Mouse (Mus musculus): ENCODE results near the gene Piwil1. TPM values are rescaled to one million over a fixed set of nuclear protein-coding genes. Genes with fewer than 3 reads are reported as not detected.

Gene Piwil1
- polyA plus RNA-seq (2014; fragmentation: Illumina TruSeq; extraction: RNeasy Lipid Tissue Mini Kit (QIAGEN cat#74804); ENCODE audit: low read depth, low replicate concordance), result 114 TPM

GRCm38 (mm10) chr5:128702224-128702623 lies at the start of gene Piwil1:
Piwil1 (plus strand) TSS chr5:128702524.

Other genes with a start within 250 kb of the Piwil1 start
- gene Fzd10, start 101.7 kb upstream of the Piwil1 start, polyA plus RNA-seq (2014; fragmentation: Illumina TruSeq; extraction: RNeasy Lipid Tissue Mini Kit (QIAGEN cat#74804); ENCODE audit: low read depth, low replicate concordance), result 0.10 TPM

All from testis, adult 10 weeks (tissue).